Mouse (Mus musculus) activated CD4-positive, CD25-positive, alpha-beta regulatory T cell, adult 9 weeks (primary cell): Measurements from ENCODE around the gene Gm13698. TPM values are rescaled to one million over a fixed set of nuclear protein-coding genes. Genes with fewer than 3 reads are reported as not detected.

ENCODE experiments used
- polyA plus RNA-seq: library from polyadenylated mRNA; unstranded; fragments of 100-300 nt; shearing (Covaris generic); gene quantifications from one replicate; pipeline ENCODE4 v1.2.1, GENCODE M21; 2017

Gm13698 gene
- polyA plus RNA-seq: not detected

DNA sequence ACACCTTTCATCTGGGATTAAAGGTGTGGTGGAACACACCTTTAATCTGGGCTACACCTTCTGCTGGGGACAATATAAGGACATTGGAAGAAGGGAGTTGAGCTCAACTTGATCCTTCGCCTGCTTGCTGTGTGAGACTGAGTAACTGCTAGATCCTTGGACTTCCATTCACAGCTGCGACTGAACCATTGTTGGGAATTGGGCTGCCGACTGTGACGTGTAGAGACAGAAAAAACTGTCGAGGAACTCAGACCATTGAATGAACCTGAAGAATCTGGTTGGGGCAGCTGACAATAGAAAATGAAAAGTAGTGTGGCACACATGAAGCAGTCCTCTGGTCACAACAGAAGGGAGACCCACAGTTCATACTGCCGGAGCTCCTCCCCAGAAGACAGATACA, at the start of gene Gm13698:
Gm13698 (plus strand) TSS at position 301 of the 400 bp plus-strand sequence.

DNA sequence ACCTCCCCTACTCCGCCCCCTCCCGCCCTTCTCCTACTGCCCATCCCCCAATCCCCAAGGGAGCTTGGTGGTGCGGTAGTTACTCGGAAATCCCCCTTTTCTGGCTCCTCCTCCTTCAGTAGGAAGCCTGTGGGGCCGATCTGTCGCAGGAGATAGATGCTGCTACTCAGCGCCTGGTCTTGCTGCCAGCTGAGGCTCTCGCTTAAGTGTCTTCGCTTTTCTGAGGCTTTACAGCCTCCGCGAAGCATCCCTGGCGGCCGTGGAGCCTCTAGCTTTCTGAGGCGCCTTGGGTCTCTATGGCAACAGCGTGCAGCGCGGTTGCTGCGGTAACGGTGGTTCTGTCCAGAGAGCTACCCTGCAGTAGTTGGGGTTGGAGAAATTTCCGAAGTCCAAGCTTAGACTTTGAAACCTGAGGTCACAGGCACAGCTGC, 14.5 kb upstream of the Gm13698 start, which contains the start of gene Zswim2:
Zswim2 (minus strand) TSS at position 298 of the 431 bp plus-strand sequence.

GRCm38 (mm10) chr2:83961203-83961602, 5.7 kb downstream of the Gm13698 start, which contains the start of gene Gm13693:
Gene Gm13693 (plus strand): TSS chr2:83961503.

DNA sequence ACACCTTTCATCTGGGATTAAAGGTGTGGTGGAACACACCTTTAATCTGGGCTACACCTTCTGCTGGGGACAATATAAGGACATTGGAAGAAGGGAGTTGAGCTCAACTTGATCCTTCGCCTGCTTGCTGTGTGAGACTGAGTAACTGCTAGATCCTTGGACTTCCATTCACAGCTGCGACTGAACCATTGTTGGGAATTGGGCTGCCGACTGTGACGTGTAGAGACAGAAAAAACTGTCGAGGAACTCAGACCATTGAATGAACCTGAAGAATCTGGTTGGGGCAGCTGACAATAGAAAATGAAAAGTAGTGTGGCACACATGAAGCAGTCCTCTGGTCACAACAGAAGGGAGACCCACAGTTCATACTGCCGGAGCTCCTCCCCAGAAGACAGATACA, 11.5 kb downstream of the Gm13698 start, which contains the start of gene Gm13695:
Gm13695 (plus strand) TSS at position 301 of the 400 bp plus-strand sequence.

DNA sequence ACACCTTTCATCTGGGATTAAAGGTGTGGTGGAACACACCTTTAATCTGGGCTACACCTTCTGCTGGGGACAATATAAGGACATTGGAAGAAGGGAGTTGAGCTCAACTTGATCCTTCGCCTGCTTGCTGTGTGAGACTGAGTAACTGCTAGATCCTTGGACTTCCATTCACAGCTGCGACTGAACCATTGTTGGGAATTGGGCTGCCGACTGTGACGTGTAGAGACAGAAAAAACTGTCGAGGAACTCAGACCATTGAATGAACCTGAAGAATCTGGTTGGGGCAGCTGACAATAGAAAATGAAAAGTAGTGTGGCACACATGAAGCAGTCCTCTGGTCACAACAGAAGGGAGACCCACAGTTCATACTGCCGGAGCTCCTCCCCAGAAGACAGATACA, 17.3 kb downstream of the Gm13698 start, which contains the start of gene Gm13696:
Gm13696 (plus strand) TSS at position 301 of the 400 bp plus-strand sequence.

GRCm38 (mm10) chr2:83978633-83979032, 23.1 kb downstream of the Gm13698 start, which contains the start of gene Gm13694:
Gene Gm13694 (plus strand): TSS chr2:83978933.

GRCm38 (mm10) chr2:83984443-83984842, 28.9 kb downstream of the Gm13698 start, which contains the start of gene Gm13697:
Gene Gm13697 (plus strand): TSS chr2:83984743.

GRCm38 (mm10) chr2:83990253-83990652, 34.8 kb downstream of the Gm13698 start, which contains the start of gene Gm13691:
Gene Gm13691 (plus strand): TSS chr2:83990553.

Other genes starting within 250 kb of the Gm13698 start
- 16.6 TPM for gene Itgav, start 231.3 kb upstream of the Gm13698 start, polyA plus RNA-seq
- gene Fam171b, start 143.1 kb upstream of the Gm13698 start, polyA plus RNA-seq: 0.05 TPM
- not detected for gene Zswim2, start 14.5 kb upstream of the Gm13698 start, polyA plus RNA-seq
- not detected for gene Gm13693, start 5.8 kb downstream of the Gm13698 start, polyA plus RNA-seq
- not detected for gene Gm13695, start 11.6 kb downstream of the Gm13698 start, polyA plus RNA-seq
- gene Gm13696, start 17.4 kb downstream of the Gm13698 start, polyA plus RNA-seq: not detected
- gene Gm13694, start 23.2 kb downstream of the Gm13698 start, polyA plus RNA-seq: not detected
- gene Gm13697, start 29.1 kb downstream of the Gm13698 start, polyA plus RNA-seq: not detected
- not detected for gene Gm13691, start 34.9 kb downstream of the Gm13698 start, polyA plus RNA-seq